Mouse (Mus musculus): ENCODE results near the gene Srgap3.

Gene Srgap3

GRCm38 (mm10) chr6:112912552-112912951, 34.5 kb downstream of the Srgap3 start:
- DNase-seq (ENCODE audit: low read depth, low spot score): no peak

GRCm38 (mm10) chr6:112909711-112910110, 37.4 kb downstream of the Srgap3 start:
- DNase-seq (ENCODE audit: low read depth, low spot score): no peak

GRCm38 (mm10) chr6:112907887-112908584, 39.0 kb downstream of the Srgap3 start:
- DNase-seq (ENCODE audit: low read depth, low spot score): no peak

GRCm38 (mm10) chr6:112903796-112904195, 43.3 kb downstream of the Srgap3 start:
- no peak for DNase-seq (ENCODE audit: low read depth, low spot score)

- no peak for DNase-seq (ENCODE audit: low read depth, low spot score)
Observed at GRCm38 (mm10) chr6:112903226-112903625, 43.8 kb downstream of the Srgap3 start.

- DNase-seq (ENCODE audit: low read depth, low spot score): no peak
Observed at GRCm38 (mm10) chr6:112902791-112903190, 44.3 kb downstream of the Srgap3 start.

GRCm38 (mm10) chr6:112900306-112900705, 46.8 kb downstream of the Srgap3 start:
- no peak for DNase-seq (ENCODE audit: low read depth, low spot score)

- DNase-seq (ENCODE audit: low read depth, low spot score): no peak
Observed at GRCm38 (mm10) chr6:112899711-112900110, 47.4 kb downstream of the Srgap3 start.

- no peak for DNase-seq (ENCODE audit: low read depth, low spot score)
Observed at GRCm38 (mm10) chr6:112899276-112899675, 47.8 kb downstream of the Srgap3 start.

GRCm38 (mm10) chr6:112898435-112898834, 48.6 kb downstream of the Srgap3 start:
- DNase-seq (ENCODE audit: low read depth, low spot score): no peak

GRCm38 (mm10) chr6:112896372-112896771, 50.7 kb downstream of the Srgap3 start:
- DNase-seq (ENCODE audit: low read depth, low spot score): no peak

GRCm38 (mm10) chr6:112890331-112890751, 56.7 kb downstream of the Srgap3 start:
- DNase-seq (ENCODE audit: low read depth, low spot score): no peak

GRCm38 (mm10) chr6:112883588-112884135, 63.4 kb downstream of the Srgap3 start:
- no peak for DNase-seq (ENCODE audit: low read depth, low spot score)

- DNase-seq (ENCODE audit: low read depth, low spot score): no peak
Observed at GRCm38 (mm10) chr6:112880048-112880534, 67.0 kb downstream of the Srgap3 start.

- DNase-seq (ENCODE audit: low read depth, low spot score): no peak
Observed at GRCm38 (mm10) chr6:112879154-112879553, 67.9 kb downstream of the Srgap3 start.

GRCm38 (mm10) chr6:112873089-112873835, 73.8 kb downstream of the Srgap3 start:
- DNase-seq (ENCODE audit: low read depth, low spot score): no peak

GRCm38 (mm10) chr6:112871241-112871780, 75.8 kb downstream of the Srgap3 start:
- DNase-seq (ENCODE audit: low read depth, low spot score): no peak

GRCm38 (mm10) chr6:112868197-112868957, 78.7 kb downstream of the Srgap3 start:
- DNase-seq (ENCODE audit: low read depth, low spot score): no peak

GRCm38 (mm10) chr6:112866096-112866495, 81.0 kb downstream of the Srgap3 start:
- no peak for DNase-seq (ENCODE audit: low read depth, low spot score)

GRCm38 (mm10) chr6:112865021-112865531, 82.0 kb downstream of the Srgap3 start:
- DNase-seq (ENCODE audit: low read depth, low spot score): no peak

GRCm38 (mm10) chr6:112862465-112862864, 84.6 kb downstream of the Srgap3 start:
- DNase-seq (ENCODE audit: low read depth, low spot score): no peak
